Mouse (Mus musculus): ENCODE measurements around the gene Fam117b. TPM values are rescaled to one million over a fixed set of nuclear protein-coding genes. Genes with fewer than 3 reads are reported as not detected.

Fam117b gene
- polyA plus RNA-seq, 1 experiment from 2014 or later, result 20.7 TPM

GRCm38 (mm10) chr1:59986626-59987025 is 73.8 kb downstream of the Fam117b start:
- in situ Hi-C loops (cut with MboI; ENCODE audit: low pct_unique_long_range_greater_than_20kb), result no loop called here
- H3K27me3 ChIP-seq, result no peaks in the 10 kb centered on the region
- ChIA-PET CTCF (interaction anchor here (1.3 kb wide), 1 partner anchor 10 kb away, joined by 8 read pairs; no protein-coding TSS in a partner anchor), POLR2A (no interaction called here)
- ATAC-seq (no peak), DNase-seq (ENCODE audit: low read depth, low spot score) (no peak)
- no peak for TF ChIP-seq CTCF (IDR thresholded peaks at IDR 0.05)

- ATAC-seq (no peak), DNase-seq (ENCODE audit: low read depth, low spot score) (no peak)
- TF ChIP-seq CTCF (IDR thresholded peaks at IDR 0.05), result no peak
- H3K27me3 ChIP-seq, result no peaks in the 10 kb centered on the region
- in situ Hi-C loops (cut with MboI; ENCODE audit: low pct_unique_long_range_greater_than_20kb), result no loop called here
- ChIA-PET POLR2A (no interaction called here), CTCF (interaction anchor here (1.5 kb wide), 1 partner anchor 13 kb away, joined by 6 read pairs; no protein-coding TSS in a partner anchor)
Observed at GRCm38 (mm10) chr1:59987399-59988040, 74.7 kb downstream of the Fam117b start.

GRCm38 (mm10) chr1:59995646-59996045 is 82.8 kb downstream of the Fam117b start:
- CTCF ChIA-PET, result interaction anchor here (1.5 kb wide), 1 partner anchor 10 kb away, joined by 8 read pairs; no protein-coding TSS in a partner anchor
- TF ChIP-seq CTCF (IDR thresholded peaks at IDR 0.05), result no peak
- DNase-seq (ENCODE audit: low read depth, low spot score), result no peak

GRCm38 (mm10) chr1:59997352-59997751 is 84.5 kb downstream of the Fam117b start:
- POLR2A ChIA-PET, result no interaction called here
- CTCF ChIA-PET, result no interaction called here
- no peak for TF ChIP-seq CTCF (IDR thresholded peaks at IDR 0.05)
- H3K27me3 ChIP-seq, result no peaks in the 10 kb centered on the region
- DNase-seq (ENCODE audit: low read depth, low spot score) (no peak), ATAC-seq (no peak)
- in situ Hi-C loops (cut with MboI; ENCODE audit: low pct_unique_long_range_greater_than_20kb), result no loop called here

More at GRCm38 (mm10) chr1:59995646-59996045, 82.8 kb downstream of the Fam117b start:
- POLR2A ChIA-PET, result no interaction called here
- no peak for ATAC-seq
- H3K27me3 ChIP-seq, result no peaks in the 10 kb centered on the region
- in situ Hi-C loops (cut with MboI; ENCODE audit: low pct_unique_long_range_greater_than_20kb), result no loop called here

GRCm38 (mm10) chr1:60000319-60000718 is 87.5 kb downstream of the Fam117b start:
- H3K27me3 ChIP-seq, result no peaks in the 10 kb centered on the region
- CTCF ChIA-PET, result interaction anchor here (1.0 to 2.1 kb wide), 5 partner anchors 9 to 121 kb away, joined by 3 to 6 read pairs (median 4); no protein-coding TSS in a partner anchor
- in situ Hi-C loops (cut with MboI; ENCODE audit: low pct_unique_long_range_greater_than_20kb), result no loop called here
- DNase-seq (ENCODE audit: low read depth, low spot score) (peak; percentile 77), ATAC-seq (peak; percentile 94)
- POLR2A ChIA-PET, result no interaction called here
- peak; percentile 61 for TF ChIP-seq CTCF (IDR thresholded peaks at IDR 0.05)

GRCm38 (mm10) chr1:60007337-60007736 is 94.5 kb downstream of the Fam117b start:
- TF ChIP-seq CTCF (IDR thresholded peaks at IDR 0.05), result no peak
- ChIA-PET POLR2A (no interaction called here), CTCF (no interaction called here)
- no peak for ATAC-seq
- no peak for DNase-seq (ENCODE audit: low read depth, low spot score)
- no peaks in the 10 kb centered on the region for H3K27me3 ChIP-seq
- in situ Hi-C loops (cut with MboI; ENCODE audit: low pct_unique_long_range_greater_than_20kb), result no loop called here

GRCm38 (mm10) chr1:60008743-60009142 is 95.9 kb downstream of the Fam117b start:
- no peak for DNase-seq (ENCODE audit: low read depth, low spot score)
- POLR2A ChIA-PET, result no interaction called here
- H3K27me3 ChIP-seq, result no peaks in the 10 kb centered on the region
- CTCF ChIA-PET, result no interaction called here
- no peak for TF ChIP-seq CTCF (IDR thresholded peaks at IDR 0.05)
- ATAC-seq, result no peak
- in situ Hi-C loops (cut with MboI; ENCODE audit: low pct_unique_long_range_greater_than_20kb), result no loop called here

- POLR2A ChIA-PET, result no interaction called here
- no peaks in the 10 kb centered on the region for H3K27me3 ChIP-seq
- CTCF ChIA-PET, result no interaction called here
- in situ Hi-C loops (cut with MboI; ENCODE audit: low pct_unique_long_range_greater_than_20kb), result no loop called here
- ATAC-seq (no peak), DNase-seq (ENCODE audit: low read depth, low spot score) (no peak)
- no peak for TF ChIP-seq CTCF (IDR thresholded peaks at IDR 0.05)
Observed at GRCm38 (mm10) chr1:60013779-60014178, 101.0 kb downstream of the Fam117b start.

GRCm38 (mm10) chr1:60015511-60015910 is 102.7 kb downstream of the Fam117b start:
- ATAC-seq (no peak), DNase-seq (ENCODE audit: low read depth, low spot score) (no peak)
- ChIA-PET CTCF (interaction anchor here (1.3 to 1.4 kb wide), 2 partner anchors 15 to 20 kb away, joined by 4 read pairs; no protein-coding TSS in a partner anchor), POLR2A (no interaction called here)
- no peak for TF ChIP-seq CTCF (IDR thresholded peaks at IDR 0.05)
- H3K27me3 ChIP-seq, result no peaks in the 10 kb centered on the region
- in situ Hi-C loops (cut with MboI; ENCODE audit: low pct_unique_long_range_greater_than_20kb), result no loop called here

GRCm38 (mm10) chr1:60016136-60016611 is 103.4 kb downstream of the Fam117b start:
- H3K27me3 ChIP-seq, result no peaks in the 10 kb centered on the region
- ChIA-PET CTCF (interaction anchor here (1.3 to 1.4 kb wide), 2 partner anchors 16 to 19 kb away, joined by 4 read pairs; no protein-coding TSS in a partner anchor), POLR2A (no interaction called here)
- DNase-seq (ENCODE audit: low read depth, low spot score), result no peak
- ATAC-seq, result no peak
- in situ Hi-C loops (cut with MboI; ENCODE audit: low pct_unique_long_range_greater_than_20kb), result no loop called here
- TF ChIP-seq CTCF (IDR thresholded peaks at IDR 0.05), result no peak

GRCm38 (mm10) chr1:60017031-60017469 is 104.2 kb downstream of the Fam117b start:
- ATAC-seq, result no peak
- POLR2A ChIA-PET, result no interaction called here
- TF ChIP-seq CTCF (IDR thresholded peaks at IDR 0.05), result no peak
- CTCF ChIA-PET, result interaction anchor here (0.8 kb wide), 1 partner anchor 27 kb away, joined by 3 read pairs; no protein-coding TSS in a partner anchor
- H3K27me3 ChIP-seq, result no peaks in the 10 kb centered on the region
- DNase-seq (ENCODE audit: low read depth, low spot score), result no peak
- in situ Hi-C loops (cut with MboI; ENCODE audit: low pct_unique_long_range_greater_than_20kb), result no loop called here

Other genes with a start within 250 kb of the Fam117b start
- gene Sumo1, start 242.2 kb upstream of the Fam117b start, polyA plus RNA-seq (2021), result 173 TPM
- gene Nop58, start 228.0 kb upstream of the Fam117b start, polyA plus RNA-seq (2021), result 189 TPM
- 22.1 TPM for gene Bmpr2, start 149.6 kb upstream of the Fam117b start, polyA plus RNA-seq (2021)
- 6.9 TPM for gene Ica1l, start 130.2 kb downstream of the Fam117b start, polyA plus RNA-seq (2021)
- gene Carf, start 185.2 kb downstream of the Fam117b start, polyA plus RNA-seq (2021), result 10.3 TPM
- 32.2 TPM for gene Wdr12, start 185.6 kb downstream of the Fam117b start, polyA plus RNA-seq (2021)